Mouse (Mus musculus): ENCODE results near the gene Ugt1a6b. TPM values are rescaled to one million over a fixed set of nuclear protein-coding genes. Genes with fewer than 3 reads are reported as not detected.
A peak's percentile ranks its signal among the peaks of the same experiment; 100 is the strongest.
"Not testable (repeated sequence)": the region's sequence is repeated elsewhere in the genome, so short reads cannot be mapped to it uniquely, and the experiment has no call there.

The Ugt1a6b gene
- not detected in 2 replicates for polyA plus RNA-seq (2012)

- not testable (repeated sequence) for H3K27me3 ChIP-seq (ENCODE audit: control insufficient read depth); H3K9me3 ChIP-seq (ENCODE audit: control insufficient read depth, low read length); H3K4me1 ChIP-seq (ENCODE audit: control insufficient read depth); H3K36me3 ChIP-seq (ENCODE audit: control insufficient read depth)
- H3K4me3 ChIP-seq (replicated peaks): peak within 1 kb of the TSS; percentile 6
Observed at GRCm38 (mm10) chr1:88103019-88103418, at the start of gene Ugt1a6b. Gene Ugt1a6b (plus strand): TSS chr1:88103252.

GRCm38 (mm10) chr1:88055088-88055487 is 48.0 kb upstream of the Ugt1a6b start, which contains the start of gene Ugt1a10:
Gene Ugt1a10 (plus strand): TSS chr1:88055388.
- no peaks in the 10 kb centered on the region for H3K9me3 ChIP-seq (ENCODE audit: control insufficient read depth, low read length)
- H3K4me3 ChIP-seq (replicated peaks): no peak within 1 kb of the TSS
- H3K36me3 ChIP-seq (ENCODE audit: control insufficient read depth): no peaks in the 10 kb centered on the region
- H3K27me3 ChIP-seq (ENCODE audit: control insufficient read depth): no peaks in the 10 kb centered on the region
- H3K4me1 ChIP-seq (ENCODE audit: control insufficient read depth): no peaks in the 10 kb centered on the region
- no peak for TF ChIP-seq GATA1 (IDR thresholded peaks at IDR 0.05; ENCODE audit: low read length)
- no peak for TF ChIP-seq TAL1 (IDR thresholded peaks at IDR 0.05; ENCODE audit: low read length)

- not testable (repeated sequence) for H3K27me3 ChIP-seq (ENCODE audit: control insufficient read depth); H3K4me1 ChIP-seq (ENCODE audit: control insufficient read depth); H3K9me3 ChIP-seq (ENCODE audit: control insufficient read depth, low read length); H3K4me3 ChIP-seq (replicated peaks); H3K36me3 ChIP-seq (ENCODE audit: control insufficient read depth)
Observed at GRCm38 (mm10) chr1:88066472-88067102, 36.5 kb upstream of the Ugt1a6b start.

- H3K4me1 ChIP-seq (ENCODE audit: control insufficient read depth): no peaks in the 10 kb centered on the region
- no peaks in the 10 kb centered on the region for H3K27me3 ChIP-seq (ENCODE audit: control insufficient read depth)
- H3K9me3 ChIP-seq (ENCODE audit: control insufficient read depth, low read length): no peaks in the 10 kb centered on the region
- no peaks in the 10 kb centered on the region for H3K36me3 ChIP-seq (ENCODE audit: control insufficient read depth)
- TF ChIP-seq GATA1 (IDR thresholded peaks at IDR 0.05; ENCODE audit: low read length): no peak
- no peak for TF ChIP-seq TAL1 (IDR thresholded peaks at IDR 0.05; ENCODE audit: low read length)
- H3K4me3 ChIP-seq (replicated peaks): no peak within 1 kb of the TSS
Observed at GRCm38 (mm10) chr1:88070495-88070894, 32.6 kb upstream of the Ugt1a6b start, which contains the start of gene Ugt1a9. Gene Ugt1a9 (plus strand): TSS chr1:88070800.

GRCm38 (mm10) chr1:88070902-88071301 is 32.1 kb upstream of the Ugt1a6b start:
- Histone ChIP-seq H3K36me3 (ENCODE audit: control insufficient read depth) (no peaks in the 10 kb centered on the region), H3K4me1 (ENCODE audit: control insufficient read depth) (no peaks in the 10 kb centered on the region), H3K9me3 (ENCODE audit: control insufficient read depth, low read length) (no peaks in the 10 kb centered on the region), H3K27me3 (ENCODE audit: control insufficient read depth) (no peaks in the 10 kb centered on the region), H3K4me3 (replicated peaks) (no peak overlapping the region)
- TF ChIP-seq TAL1 (IDR thresholded peaks at IDR 0.05; ENCODE audit: low read length) (no peak), GATA1 (IDR thresholded peaks at IDR 0.05; ENCODE audit: low read length) (no peak)

- no peaks in the 10 kb centered on the region for H3K9me3 ChIP-seq (ENCODE audit: control insufficient read depth, low read length)
- TF ChIP-seq TAL1 (IDR thresholded peaks at IDR 0.05; ENCODE audit: low read length) (no peak), GATA1 (IDR thresholded peaks at IDR 0.05; ENCODE audit: low read length) (no peak)
- H3K4me1 ChIP-seq (ENCODE audit: control insufficient read depth): no peaks in the 10 kb centered on the region
- H3K36me3 ChIP-seq (ENCODE audit: control insufficient read depth): no peaks in the 10 kb centered on the region
- H3K27me3 ChIP-seq (ENCODE audit: control insufficient read depth): no peaks in the 10 kb centered on the region
- H3K4me3 ChIP-seq (replicated peaks): no peak overlapping the region
Observed at GRCm38 (mm10) chr1:88074471-88074870, 28.6 kb upstream of the Ugt1a6b start.

GRCm38 (mm10) chr1:88077128-88077527 is 25.9 kb upstream of the Ugt1a6b start:
- no peaks in the 10 kb centered on the region for H3K36me3 ChIP-seq (ENCODE audit: control insufficient read depth)
- H3K27me3 ChIP-seq (ENCODE audit: control insufficient read depth): no peaks in the 10 kb centered on the region
- TF ChIP-seq TAL1 (IDR thresholded peaks at IDR 0.05; ENCODE audit: low read length): no peak
- no peak for TF ChIP-seq GATA1 (IDR thresholded peaks at IDR 0.05; ENCODE audit: low read length)
- H3K4me1 ChIP-seq (ENCODE audit: control insufficient read depth): no peaks in the 10 kb centered on the region
- H3K9me3 ChIP-seq (ENCODE audit: control insufficient read depth, low read length): no peaks in the 10 kb centered on the region
- H3K4me3 ChIP-seq (replicated peaks): no peak overlapping the region

GRCm38 (mm10) chr1:88081670-88082069 is 21.4 kb upstream of the Ugt1a6b start:
- TF ChIP-seq GATA1 (IDR thresholded peaks at IDR 0.05; ENCODE audit: low read length) (no peak), TAL1 (IDR thresholded peaks at IDR 0.05; ENCODE audit: low read length) (no peak)
- no peaks in the 10 kb centered on the region for H3K27me3 ChIP-seq (ENCODE audit: control insufficient read depth)
- no peak overlapping the region for H3K4me3 ChIP-seq (replicated peaks)
- H3K36me3 ChIP-seq (ENCODE audit: control insufficient read depth): no peaks in the 10 kb centered on the region
- H3K4me1 ChIP-seq (ENCODE audit: control insufficient read depth): no peaks in the 10 kb centered on the region
- no peaks in the 10 kb centered on the region for H3K9me3 ChIP-seq (ENCODE audit: control insufficient read depth, low read length)

- Histone ChIP-seq H3K4me1 (ENCODE audit: control insufficient read depth) (no peaks in the 10 kb centered on the region), H3K9me3 (ENCODE audit: control insufficient read depth, low read length) (no peaks in the 10 kb centered on the region), H3K4me3 (replicated peaks) (no peak overlapping the region), H3K27me3 (ENCODE audit: control insufficient read depth) (no peaks in the 10 kb centered on the region), H3K36me3 (ENCODE audit: control insufficient read depth) (no peaks in the 10 kb centered on the region)
- TF ChIP-seq TAL1 (IDR thresholded peaks at IDR 0.05; ENCODE audit: low read length): no peak
- TF ChIP-seq GATA1 (IDR thresholded peaks at IDR 0.05; ENCODE audit: low read length): no peak
Observed at GRCm38 (mm10) chr1:88086125-88086524, 16.9 kb upstream of the Ugt1a6b start.

GRCm38 (mm10) chr1:88087513-88087912 is 15.5 kb upstream of the Ugt1a6b start, which contains the start of gene Ugt1a8:
Gene Ugt1a8 (plus strand): TSS chr1:88087813.
- Histone ChIP-seq H3K4me1 (ENCODE audit: control insufficient read depth) (no peaks in the 10 kb centered on the region), H3K27me3 (ENCODE audit: control insufficient read depth) (no peaks in the 10 kb centered on the region), H3K9me3 (ENCODE audit: control insufficient read depth, low read length) (no peaks in the 10 kb centered on the region), H3K4me3 (replicated peaks) (no peak within 1 kb of the TSS), H3K36me3 (ENCODE audit: control insufficient read depth) (no peaks in the 10 kb centered on the region)
- TF ChIP-seq TAL1 (IDR thresholded peaks at IDR 0.05; ENCODE audit: low read length): no peak
- no peak for TF ChIP-seq GATA1 (IDR thresholded peaks at IDR 0.05; ENCODE audit: low read length)

Measured in erythroblast, embryonic 14.5 days (primary cell).